Mouse (Mus musculus) E14TG2a.4 (cell line): Measurements from ENCODE around the gene Bcl11a.

Experiments used
- CTCF ChIP-seq: conservative IDR thresholded peaks from 2 replicates; pipeline ENCODE4 v1.5.1; 2014; ENCODE audit warnings: low read length
- NANOG ChIP-seq: IDR thresholded peaks from 2 replicates; pipeline ENCODE4 v1.6.1; 2014; ENCODE audit warnings: borderline replicate concordance, low read length, mixed read lengths
- POU5F1 ChIP-seq: IDR thresholded peaks from 2 replicates; pipeline ENCODE4 v1.6.1; 2014; ENCODE audit warnings: low read length, borderline replicate concordance

DNA sequence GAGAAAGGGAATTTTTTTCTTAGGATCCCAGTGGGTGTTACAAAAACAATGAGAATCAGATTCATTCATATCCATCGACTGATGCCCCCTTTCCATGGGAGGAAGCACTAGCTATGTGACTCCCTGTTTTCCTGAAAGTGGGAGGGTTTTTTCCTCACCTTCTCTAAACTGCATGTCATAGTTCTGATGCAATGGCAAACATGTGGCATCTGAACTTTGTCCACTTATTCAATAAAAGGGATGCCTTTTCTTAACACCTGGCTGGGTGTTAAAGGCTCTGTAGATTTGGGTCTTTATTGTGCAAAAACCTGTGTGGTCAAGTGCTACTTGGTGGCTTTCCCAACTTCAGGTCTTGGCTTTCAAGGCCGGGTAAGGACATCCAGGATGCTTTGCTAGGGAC is 57.4 kb downstream of the Bcl11a start:
- TF ChIP-seq POU5F1: no peak
- no peak for TF ChIP-seq CTCF
- no peak for TF ChIP-seq NANOG
